Mouse (Mus musculus): ENCODE measurements around the gene Olfr876.

GRCm38 (mm10) chr9:37808976-37809375 is 6.1 kb downstream of the Olfr876 start:
- TF ChIP-seq MAFK (IDR thresholded peaks at IDR 0.05; ENCODE audit: insufficient read depth, low read depth, low read length) (no peak), CHD2 (IDR thresholded peaks at IDR 0.05; ENCODE audit: low read depth, low read length) (no peak), ZNF384 (IDR thresholded peaks at IDR 0.05; ENCODE audit: low read depth, low read length) (no peak)
